Mouse (Mus musculus) liver (tissue): ENCODE results near the gene Cd7.

Experiments used
- DNase-seq: peaks from one replicate; pipeline ENCODE4 v3.0.0-alpha.2; 2020; ENCODE audit warnings: mixed read lengths

The Cd7 gene

GRCm38 (mm10) chr11:120990126-120990781 lies 49.0 kb downstream of the Cd7 start:
- DNase-seq, result peak; percentile 83

DNA sequence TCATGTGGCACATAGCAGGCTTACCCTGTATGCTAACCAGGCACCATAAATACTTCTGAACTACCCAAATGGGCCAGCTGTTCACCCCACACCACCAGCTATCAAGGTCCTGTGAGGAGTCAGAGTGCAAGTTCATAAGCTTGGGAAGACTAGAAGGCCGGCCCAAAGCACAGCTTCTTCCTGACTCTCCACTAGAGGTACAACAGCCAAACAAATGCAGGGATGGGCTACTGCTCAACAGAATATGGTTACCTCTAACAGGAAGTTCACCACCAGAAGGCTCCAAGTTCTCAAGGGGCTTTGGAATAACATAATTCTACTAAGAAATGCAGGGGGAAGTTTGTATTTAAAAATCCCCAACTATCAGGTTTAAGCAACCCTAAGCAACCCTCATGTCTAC lies 49.7 kb downstream of the Cd7 start:
- DNase-seq, result no peak

GRCm38 (mm10) chr11:120988410-120988809 lies 50.8 kb downstream of the Cd7 start:
- no peak for DNase-seq

DNA sequence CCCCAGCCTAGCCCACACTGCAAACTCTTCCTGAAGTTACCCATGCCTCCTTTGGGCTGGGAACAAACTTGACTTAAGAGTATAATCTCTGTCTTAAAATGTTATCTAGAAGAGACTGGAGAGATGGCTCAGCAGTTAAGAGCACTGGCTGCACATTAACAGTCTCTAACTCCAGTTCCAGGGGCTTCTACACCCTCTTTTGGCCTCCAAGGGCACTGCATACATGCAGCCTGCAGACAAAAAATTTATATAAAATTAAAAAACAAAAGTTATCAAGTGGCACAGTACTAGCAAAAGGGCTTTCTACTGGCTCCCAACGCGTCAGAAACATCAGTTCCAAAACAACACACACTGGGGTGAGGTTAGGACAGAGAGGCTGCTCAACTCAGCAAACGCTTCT lies 51.6 kb downstream of the Cd7 start:
- no peak for DNase-seq
